Mouse (Mus musculus) brain, embryonic 14.5 days (tissue): ENCODE data around the gene Gm7029.

Experiments used
- CTCF ChIP-seq: fragments of 200-500 bp; IDR thresholded peaks from 2 replicates; pipeline ENCODE4 v1.5.1; 2012; ENCODE audit warnings: inconsistent platforms, mild to moderate bottlenecking, moderate library complexity, borderline replicate concordance; ENCODE audit not compliant: insufficient read depth, insufficient read length; ENCODE audit errors: extremely low read depth
- POLR2A ChIP-seq: fragments of 200-500 bp; IDR thresholded peaks from 2 replicates; pipeline ENCODE4 v1.6.1; 2012; ENCODE audit warnings: mild to moderate bottlenecking, inconsistent platforms, borderline replicate concordance; ENCODE audit not compliant: poor library complexity, insufficient read depth, insufficient read length, severe bottlenecking; ENCODE audit errors: extremely low read depth

DNA sequence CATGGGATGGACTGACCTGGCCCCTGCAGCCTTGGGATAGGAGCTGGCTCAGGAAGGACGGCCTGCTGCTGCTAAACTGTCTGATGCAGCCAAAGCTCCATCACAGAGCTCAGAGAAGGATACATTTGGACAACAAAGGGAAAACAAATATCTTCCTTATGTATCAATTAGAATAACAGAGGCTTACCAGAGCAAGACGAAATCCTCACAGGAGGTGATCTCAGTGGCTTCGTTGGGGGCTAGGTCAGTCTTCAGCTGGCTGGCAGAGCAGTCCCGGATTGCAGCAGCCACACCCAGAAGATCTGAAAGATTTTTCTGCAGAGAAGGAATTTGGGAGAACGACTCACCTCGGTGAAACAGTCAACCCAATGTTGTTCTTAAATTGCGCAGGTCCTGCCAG, 18.8 kb downstream of the Gm7029 start:
- TF ChIP-seq CTCF = no peak
- no peak for TF ChIP-seq POLR2A
